Mouse (Mus musculus) forebrain, embryonic 14.5 days (tissue): ENCODE measurements around the gene Samd15. TPM values are rescaled to one million over a fixed set of nuclear protein-coding genes. Genes with fewer than 3 reads are reported as not detected.

ENCODE experiments used
- ATAC-seq: fragments of 200-750 bp; cut with Nextera tagmentation; 2 replicates; pipeline ENCODE4 v1.8.0; 2017; ENCODE audit warnings: mild to moderate bottlenecking, moderate library complexity
- DNase-seq: peaks from one replicate; pipeline ENCODE4 v3.0.0-alpha.2; 2015; ENCODE audit warnings: low spot score
- H3K27ac ChIP-seq: fragments of 300-500 bp; sonication (generic); 2 replicates; pipeline ENCODE4 v1.5.1; 2014; ENCODE audit warnings: low read depth, mild to moderate bottlenecking, control low read depth, low read length, moderate library complexity
- H3K27me3 ChIP-seq: fragments of 300-500 bp; sonication (generic); replicated peaks from 2 replicates; pipeline ENCODE4 v1.6.1; 2014; ENCODE audit warnings: low read length, control low read depth, mixed read lengths; ENCODE audit not compliant: control insufficient read depth, insufficient read depth
- H3K36me3 ChIP-seq: fragments of 300-500 bp; sonication (generic); 2 replicates; pipeline ENCODE4 v1.6.1; 2014; ENCODE audit warnings: low read length, control low read depth; ENCODE audit not compliant: control insufficient read depth, insufficient read depth
- H3K4me1 ChIP-seq: fragments of 300-500 bp; sonication (generic); 2 replicates; pipeline ENCODE4 v1.6.1; 2014; ENCODE audit warnings: antibody characterized with exemption, low read length, control low read depth; ENCODE audit not compliant: control insufficient read depth, insufficient read depth
- H3K4me2 ChIP-seq: fragments of 300-500 bp; sonication (generic); 2 replicates; pipeline ENCODE4 v1.6.1; 2014; ENCODE audit warnings: mild to moderate bottlenecking, control low read depth, low read length
- H3K4me3 ChIP-seq: fragments of 300-500 bp; sonication (generic); 2 replicates; pipeline ENCODE4 v1.5.1; 2014; ENCODE audit warnings: low read depth, low read length, control low read depth
- H3K9ac ChIP-seq: fragments of 300-500 bp; sonication (generic); 2 replicates; pipeline ENCODE4 v1.6.1; 2014; ENCODE audit warnings: mild to moderate bottlenecking, low read length, control low read depth, moderate library complexity
- H3K9me3 ChIP-seq: fragments of 300-500 bp; sonication (generic); replicated peaks from 2 replicates; pipeline ENCODE4 v1.6.1; 2016; ENCODE audit warnings: low read length, control low read depth, mixed read lengths; ENCODE audit not compliant: control insufficient read depth
- WGBS: fragments of 180-500 bp; shearing (Covaris S2); extraction: QIAGEN DNeasy Blood & Tissue Kit; methylation state at CpG from one replicate; pipeline ENCODE4 v1.1.7; 2014; 5-methylcytosine and 5-hydroxymethylcytosine counted together
- polyA plus RNA-seq: library from polyadenylated mRNA; unstranded; fragments of >200 nt; fragmentation: Nextera tagmentation; extraction: Ambion mirVana; gene quantifications from 2 replicates; pipeline ENCODE4 v1.2.1, GENCODE M21; 2014

Samd15 gene
- polyA plus RNA-seq, 1 experiment from 2014 or later, result 1.3 TPM

- ATAC-seq, result no peak
These were observed 57.1 kb downstream of the Samd15 start for GRCm38 (mm10) chr12:87256629-87257028.

GRCm38 (mm10) chr12:87260562-87260961 lies 61.0 kb downstream of the Samd15 start:
- no peak overlapping the region for H3K27ac ChIP-seq
- H3K4me3 ChIP-seq, result no peak overlapping the region
- no peaks in the 10 kb centered on the region for H3K9me3 ChIP-seq
- no peaks in the 10 kb centered on the region for H3K27me3 ChIP-seq
- WGBS, result 97% methylated on average over 8 of the region's 8 CpGs
- peaks cover 72% of the 10 kb centered on the region for H3K36me3 ChIP-seq
- ATAC-seq, result no peak
- H3K9ac ChIP-seq, result no peak overlapping the region
- DNase-seq, result no peak
- H3K4me2 ChIP-seq, result no peak overlapping the region
- peaks cover 3% of the 10 kb centered on the region; the same call in 1 of the 2 replicates for H3K4me1 ChIP-seq

More at GRCm38 (mm10) chr12:87256629-87257028, 57.1 kb downstream of the Samd15 start:
- Histone ChIP-seq H3K36me3 (peaks cover 92% of the 10 kb centered on the region), H3K4me3 (no peak overlapping the region), H3K4me1 (no peaks in the 10 kb centered on the region), H3K27ac (no peak overlapping the region), H3K9ac (no peak overlapping the region), H3K27me3 (no peaks in the 10 kb centered on the region), H3K4me2 (no peak overlapping the region), H3K9me3 (no peaks in the 10 kb centered on the region)
- DNase-seq, result no peak
- 96% methylated on average over 5 of the region's 5 CpGs for WGBS

Other genes starting within 250 kb of the Samd15 start
- 4.3 and 5.5 TPM in 2 replicates for gene Zdhhc22, start 209.3 kb upstream of the Samd15 start, polyA plus RNA-seq
- gene Tmem63c, start 178.4 kb upstream of the Samd15 start, polyA plus RNA-seq, result 5.9 and 8.9 TPM in 2 replicates
- 1.8 and 2.0 TPM in 2 replicates for gene Ngb, start 97.2 kb upstream of the Samd15 start, polyA plus RNA-seq
- 31.4 and 33.8 TPM in 2 replicates for gene Gstz1, start 52.6 kb upstream of the Samd15 start, polyA plus RNA-seq
- gene Pomt2, start 51.8 kb upstream of the Samd15 start, polyA plus RNA-seq, result 12.2 and 14.8 TPM in 2 replicates
- gene Tmed8, start 731 bp downstream of the Samd15 start, polyA plus RNA-seq, result 3.8 and 4.9 TPM in 2 replicates
- gene Noxred1, start 39.0 kb downstream of the Samd15 start, polyA plus RNA-seq, result 0.72 and 1.2 TPM in 2 replicates
- 78.2 and 87.1 TPM in 2 replicates for gene Vipas39, start 66.5 kb downstream of the Samd15 start, polyA plus RNA-seq
- 179 and 202 TPM in 2 replicates for gene Ahsa1, start 66.8 kb downstream of the Samd15 start, polyA plus RNA-seq
- gene Ism2, start 100.0 kb downstream of the Samd15 start, polyA plus RNA-seq, result 0.83 and 0.93 TPM in 2 replicates
- 51.8 and 65.8 TPM in 2 replicates for gene Sptlc2, start 188.6 kb downstream of the Samd15 start, polyA plus RNA-seq
- gene Slirp, start 244.2 kb downstream of the Samd15 start, polyA plus RNA-seq, result 229 and 292 TPM in 2 replicates
- 25.8 and 25.9 TPM in 2 replicates for gene Alkbh1, start 244.3 kb downstream of the Samd15 start, polyA plus RNA-seq